Mouse (Mus musculus) midbrain, embryonic 14.5 days (tissue): ENCODE results near the gene Abi3bp. TPM values are rescaled to one million over a fixed set of nuclear protein-coding genes. Genes with fewer than 3 reads are reported as not detected.

Experiments
- ATAC-seq: fragments of 200-750 bp; cut with Nextera tagmentation; 2 replicates; pipeline ENCODE4 v1.8.0; 2017; ENCODE audit warnings: moderate number of reproducible peaks, moderate library complexity; ENCODE audit not compliant: low FRiP score, low TSS enrichment
- DNase-seq: peaks from one replicate; pipeline ENCODE4 v3.0.0-alpha.2; 2015
- H3K27ac ChIP-seq: fragments of 300-500 bp; sonication (generic); replicated peaks from 2 replicates; pipeline ENCODE4 v1.5.1; 2014; ENCODE audit warnings: mild to moderate bottlenecking, low read depth, low read length, moderate library complexity
- H3K27me3 ChIP-seq: fragments of 300-500 bp; sonication (generic); 2 replicates; pipeline ENCODE4 v1.6.1; 2014; ENCODE audit warnings: low read length, control low read depth, mixed read lengths; ENCODE audit not compliant: control insufficient read depth, insufficient read depth
- H3K36me3 ChIP-seq: fragments of 300-500 bp; sonication (generic); 2 replicates; pipeline ENCODE4 v1.6.1; 2014; ENCODE audit warnings: low read length, control low read depth; ENCODE audit not compliant: control insufficient read depth, insufficient read depth
- H3K4me1 ChIP-seq: fragments of 300-500 bp; sonication (generic); 2 replicates; pipeline ENCODE4 v1.6.1; 2014; ENCODE audit warnings: mild to moderate bottlenecking, antibody characterized with exemption, low read length, control low read depth; ENCODE audit not compliant: control insufficient read depth, insufficient read depth
- H3K4me2 ChIP-seq: fragments of 300-500 bp; sonication (generic); 2 replicates; pipeline ENCODE4 v1.6.1; 2014; ENCODE audit warnings: mild to moderate bottlenecking, low read length, moderate library complexity
- H3K4me3 ChIP-seq: fragments of 300-500 bp; sonication (generic); replicated peaks from 2 replicates; pipeline ENCODE4 v1.5.1; 2014; ENCODE audit warnings: low read depth, low read length
- H3K9ac ChIP-seq: fragments of 300-500 bp; sonication (generic); replicated peaks from 2 replicates; pipeline ENCODE4 v1.6.1; 2014; ENCODE audit warnings: mild to moderate bottlenecking, low read length, moderate library complexity
- H3K9me3 ChIP-seq: fragments of 300-500 bp; sonication (generic); 2 replicates; pipeline ENCODE4 v1.6.1; 2016; ENCODE audit warnings: low read length, control low read depth, mixed read lengths; ENCODE audit not compliant: control insufficient read depth
- WGBS: fragments of 180-500 bp; shearing (Covaris S2); extraction: QIAGEN DNeasy Blood & Tissue Kit; methylation state at CpG from one replicate; pipeline ENCODE4 v1.1.7; 2014; 5-methylcytosine and 5-hydroxymethylcytosine counted together
- polyA plus RNA-seq: library from polyadenylated mRNA; unstranded; fragments of >200 nt; fragmentation: Nextera tagmentation; extraction: Ambion mirVana; gene quantifications from 2 replicates; pipeline ENCODE4 v1.2.1, GENCODE M21; 2014

The Abi3bp gene
- polyA plus RNA-seq, 1 experiment from 2014 or later = 0.43 TPM

- 96% methylated on average over 2 of the region's 2 CpGs for WGBS
- H3K9me3 ChIP-seq = no peaks in the 10 kb centered on the region
- DNase-seq (no peak), ATAC-seq (no peak)
- no peaks in the 10 kb centered on the region for H3K36me3 ChIP-seq
- no peak overlapping the region for H3K27ac ChIP-seq
- no peak overlapping the region for H3K9ac ChIP-seq
- H3K4me2 ChIP-seq = no peak overlapping the region
- H3K4me1 ChIP-seq = no peaks in the 10 kb centered on the region
- no peaks in the 10 kb centered on the region for H3K27me3 ChIP-seq
- no peak overlapping the region for H3K4me3 ChIP-seq
These were observed 4.5 kb upstream of the Abi3bp start for GRCm38 (mm10) chr16:56473160-56473559.

- Histone ChIP-seq H3K27ac (no peak overlapping the region), H3K9ac (no peak overlapping the region), H3K9me3 (no peaks in the 10 kb centered on the region), H3K36me3 (no peaks in the 10 kb centered on the region), H3K4me3 (no peak overlapping the region), H3K4me1 (no peaks in the 10 kb centered on the region), H3K4me2 (no peak overlapping the region), H3K27me3 (no peaks in the 10 kb centered on the region)
- WGBS = 80% methylated on average over 5 of the region's 5 CpGs
- DNase-seq (no peak), ATAC-seq (no peak)
These were observed 2.0 kb upstream of the Abi3bp start for GRCm38 (mm10) chr16:56475676-56476075.

GRCm38 (mm10) chr16:56478575-56479191 is 1.0 kb downstream of the Abi3bp start:
- ATAC-seq = no peak
- Histone ChIP-seq H3K27ac (no peak overlapping the region), H3K4me3 (no peak overlapping the region), H3K36me3 (no peaks in the 10 kb centered on the region), H3K9me3 (no peaks in the 10 kb centered on the region), H3K9ac (no peak overlapping the region), H3K4me2 (no peak overlapping the region), H3K4me1 (no peaks in the 10 kb centered on the region), H3K27me3 (no peaks in the 10 kb centered on the region)
- DNase-seq = no peak
- 68% methylated on average over 12 of the region's 12 CpGs for WGBS

GRCm38 (mm10) chr16:56483466-56483865 is 5.8 kb downstream of the Abi3bp start:
- H3K4me1 ChIP-seq = no peaks in the 10 kb centered on the region
- no peak overlapping the region for H3K4me3 ChIP-seq
- H3K9ac ChIP-seq = no peak overlapping the region
- DNase-seq (no peak), ATAC-seq (no peak)
- no peak overlapping the region for H3K27ac ChIP-seq
- 95% methylated on average over 10 of the region's 10 CpGs for WGBS
- H3K27me3 ChIP-seq = no peaks in the 10 kb centered on the region
- H3K36me3 ChIP-seq = no peaks in the 10 kb centered on the region
- H3K4me2 ChIP-seq = no peak overlapping the region
- no peaks in the 10 kb centered on the region for H3K9me3 ChIP-seq

GRCm38 (mm10) chr16:56486461-56486860 is 8.8 kb downstream of the Abi3bp start:
- no peak for DNase-seq
- H3K27ac ChIP-seq = no peak overlapping the region
- H3K4me3 ChIP-seq = no peak overlapping the region
- H3K27me3 ChIP-seq = no peaks in the 10 kb centered on the region
- H3K9ac ChIP-seq = no peak overlapping the region
- no peaks in the 10 kb centered on the region for H3K36me3 ChIP-seq
- no peak for ATAC-seq
- no peak overlapping the region for H3K4me2 ChIP-seq
- H3K4me1 ChIP-seq = no peaks in the 10 kb centered on the region
- H3K9me3 ChIP-seq = no peaks in the 10 kb centered on the region
- 23% methylated on average over 4 of the region's 4 CpGs for WGBS

GRCm38 (mm10) chr16:56490861-56491260 is 13.2 kb downstream of the Abi3bp start:
- no peak overlapping the region for H3K4me2 ChIP-seq
- no peaks in the 10 kb centered on the region for H3K27me3 ChIP-seq
- no peak for ATAC-seq
- H3K36me3 ChIP-seq = no peaks in the 10 kb centered on the region
- H3K27ac ChIP-seq = no peak overlapping the region
- 89% methylated on average over 3 of the region's 3 CpGs for WGBS
- no peaks in the 10 kb centered on the region for H3K4me1 ChIP-seq
- no peak for DNase-seq
- no peaks in the 10 kb centered on the region for H3K9me3 ChIP-seq
- H3K4me3 ChIP-seq = no peak overlapping the region
- H3K9ac ChIP-seq = no peak overlapping the region

GRCm38 (mm10) chr16:56495266-56495665 is 17.6 kb downstream of the Abi3bp start:
- no peaks in the 10 kb centered on the region for H3K4me1 ChIP-seq
- no peaks in the 10 kb centered on the region for H3K36me3 ChIP-seq
- ATAC-seq = no peak
- H3K4me3 ChIP-seq = no peak overlapping the region
- H3K27ac ChIP-seq = no peak overlapping the region
- 92% methylated on average over 4 of the region's 4 CpGs for WGBS
- DNase-seq = no peak
- no peaks in the 10 kb centered on the region for H3K27me3 ChIP-seq
- no peak overlapping the region for H3K9ac ChIP-seq
- H3K9me3 ChIP-seq = no peaks in the 10 kb centered on the region
- H3K4me2 ChIP-seq = no peak overlapping the region

GRCm38 (mm10) chr16:56496743-56497142 is 19.1 kb downstream of the Abi3bp start:
- Histone ChIP-seq H3K4me3 (no peak overlapping the region), H3K4me2 (no peak overlapping the region), H3K36me3 (no peaks in the 10 kb centered on the region), H3K4me1 (no peaks in the 10 kb centered on the region), H3K27me3 (no peaks in the 10 kb centered on the region), H3K27ac (no peak overlapping the region), H3K9me3 (no peaks in the 10 kb centered on the region), H3K9ac (no peak overlapping the region)
- ATAC-seq (no peak), DNase-seq (no peak)
- WGBS = 50% methylated on average over 4 of the region's 4 CpGs

- Histone ChIP-seq H3K27ac (no peak overlapping the region), H3K36me3 (no peaks in the 10 kb centered on the region), H3K27me3 (no peaks in the 10 kb centered on the region), H3K4me3 (no peak overlapping the region), H3K9ac (no peak overlapping the region), H3K4me1 (no peaks in the 10 kb centered on the region), H3K9me3 (no peaks in the 10 kb centered on the region), H3K4me2 (no peak overlapping the region)
- DNase-seq = no peak
- 74% methylated on average over 1 of the region's 1 CpGs for WGBS
- ATAC-seq = no peak
These were observed 21.0 kb downstream of the Abi3bp start for GRCm38 (mm10) chr16:56498680-56499079.
